Mouse (Mus musculus) layer of hippocampus, adult 9-10 months (tissue): ENCODE measurements around the gene Hmx2.

ENCODE experiments used
- DNase-seq: peaks from one replicate; pipeline ENCODE4 v3.0.0; 2022; ENCODE audit warnings: low spot score

The Hmx2 gene

DNA sequence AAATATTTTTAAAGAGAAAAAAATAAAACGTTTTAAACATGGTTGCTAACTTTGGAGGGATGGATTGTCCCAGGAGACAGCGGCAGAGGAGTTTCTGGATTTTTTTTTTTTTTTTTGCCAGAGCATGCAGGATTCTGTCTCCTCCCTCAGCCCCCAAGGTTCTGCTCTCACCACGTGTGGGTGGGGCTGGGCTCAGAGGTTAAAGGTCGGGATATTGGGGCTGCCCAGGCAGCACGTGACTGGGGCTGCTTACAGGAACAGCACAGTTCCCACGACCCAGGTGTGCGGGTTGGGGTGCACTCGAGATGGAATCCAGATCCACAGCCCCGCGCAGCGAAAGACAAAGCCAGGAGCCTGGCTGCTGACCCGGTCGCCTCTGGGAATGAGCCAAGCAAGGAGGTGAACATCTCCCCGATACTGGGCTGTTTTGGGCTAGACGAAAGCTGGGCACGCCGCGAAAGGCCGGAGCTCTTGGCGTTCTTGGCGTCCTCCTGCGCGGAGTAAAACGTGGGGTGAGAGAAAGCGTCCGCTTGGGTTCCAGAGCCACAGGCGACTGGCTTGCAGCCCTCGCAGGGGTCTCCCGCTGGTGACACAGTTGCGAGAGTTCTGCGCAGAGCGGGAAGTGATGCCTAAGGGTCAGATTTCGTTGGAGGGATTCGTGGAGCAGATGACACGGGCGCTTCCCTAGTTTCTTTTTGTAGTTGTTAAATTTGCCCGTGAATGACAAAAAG, 8.1 kb downstream of the Hmx2 start:
- no peak for DNase-seq

DNA sequence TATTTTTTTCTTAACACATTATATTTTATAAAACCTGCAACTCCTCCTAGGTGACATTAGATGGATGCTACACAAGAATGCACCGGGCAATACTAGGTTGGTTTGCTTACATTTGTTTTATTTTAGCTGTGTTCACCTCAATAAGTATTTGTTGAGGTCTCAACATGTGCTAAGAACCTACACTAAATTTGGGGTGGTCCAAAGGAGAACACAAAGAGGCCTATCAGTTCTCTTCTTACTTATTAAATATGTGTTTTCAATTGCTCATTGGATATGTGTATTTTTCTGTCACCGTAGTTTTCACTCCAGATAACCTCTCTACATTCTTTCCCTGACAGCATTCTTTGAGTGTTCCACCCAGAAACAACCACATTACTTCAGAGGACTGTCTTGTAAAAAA, 9.2 kb downstream of the Hmx2 start:
- no peak for DNase-seq

- DNase-seq, result peak; percentile 84
Measured at GRCm38 (mm10) chr7:131559986-131560696, 11.6 kb downstream of the Hmx2 start, which contains the start of gene Bub3. TSS of gene Bub3 (plus strand) at chr7:131560222.

- no peak for DNase-seq
Measured at GRCm38 (mm10) chr7:131560697-131561042, 12.1 kb downstream of the Hmx2 start.

GRCm38 (mm10) chr7:131575246-131575645, 26.7 kb downstream of the Hmx2 start:
- DNase-seq, result no peak

GRCm38 (mm10) chr7:131582178-131582577, 33.6 kb downstream of the Hmx2 start:
- no peak for DNase-seq

DNA sequence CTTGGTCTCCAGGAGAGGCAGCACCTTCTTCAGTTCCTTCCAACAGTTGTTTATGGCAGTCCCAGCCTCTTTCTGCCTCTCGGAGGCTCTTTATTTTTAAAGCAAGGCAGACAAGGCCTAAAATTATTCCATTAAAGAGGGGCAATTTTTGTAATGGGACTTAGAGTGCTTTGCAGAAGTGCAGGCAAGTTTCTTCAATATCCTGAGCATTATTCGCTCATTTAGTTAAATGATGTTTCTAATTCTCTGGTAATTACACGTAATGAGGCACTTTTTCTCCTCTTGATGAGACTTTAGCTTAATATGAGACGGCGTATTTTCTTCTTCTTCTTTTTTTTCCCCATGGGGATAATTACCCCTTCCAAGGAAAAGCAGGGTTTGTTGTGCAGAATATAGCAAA, 37.0 kb downstream of the Hmx2 start:
- DNase-seq, result no peak

GRCm38 (mm10) chr7:131597779-131598482, 49.4 kb downstream of the Hmx2 start:
- no peak for DNase-seq

GRCm38 (mm10) chr7:131598483-131598824, 49.9 kb downstream of the Hmx2 start:
- peak; percentile 21 for DNase-seq

- no peak for DNase-seq
Measured at GRCm38 (mm10) chr7:131602106-131602505, 53.5 kb downstream of the Hmx2 start.

DNA sequence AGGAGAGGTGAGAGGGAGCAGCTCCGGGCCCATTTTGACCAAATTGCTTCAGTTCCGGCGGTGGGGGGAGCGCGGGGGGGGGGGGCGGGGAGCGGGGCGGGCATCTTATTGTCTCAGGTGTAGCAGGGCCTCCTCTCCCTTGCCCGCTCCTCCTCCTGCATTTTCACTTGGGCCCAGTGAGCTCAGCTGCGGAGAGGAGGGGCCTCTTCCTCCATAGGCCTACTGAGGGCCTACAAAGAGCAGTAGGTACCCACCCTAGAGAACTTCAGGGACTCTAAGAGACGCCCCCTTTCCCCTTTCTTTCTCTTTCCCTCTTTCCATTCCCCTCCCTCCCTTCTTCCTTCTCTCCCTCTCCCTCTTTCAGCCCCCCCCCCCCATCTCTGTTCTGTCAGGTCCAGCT, 54.6 kb downstream of the Hmx2 start:
- no peak for DNase-seq

GRCm38 (mm10) chr7:131604946-131605345, 56.4 kb downstream of the Hmx2 start:
- DNase-seq, result no peak

- no peak for DNase-seq
Measured at GRCm38 (mm10) chr7:131605481-131605880, 56.9 kb downstream of the Hmx2 start.
